Mouse (Mus musculus): ENCODE data around the gene Hal.

GRCm38 (mm10) chr10:93460106-93460505 is 28.5 kb upstream of the Hal start:
- no peak for TF ChIP-seq POLR2A (IDR thresholded peaks at IDR 0.05; ENCODE audit: low read depth, low read length)
- TF ChIP-seq CTCF (conservative IDR thresholded peaks at IDR 0.05; ENCODE audit: insufficient read depth, insufficient read length, low read depth, low read length): no peak
